Mouse (Mus musculus): ENCODE measurements around the gene Prr5l. TPM values are rescaled to one million over a fixed set of nuclear protein-coding genes. Genes with fewer than 3 reads are reported as not detected.

Prr5l gene
- polyA plus RNA-seq, 1 experiment from 2014 or later = 3.8 TPM

GRCm38 (mm10) chr2:101730972-101731371 is 151.9 kb downstream of the Prr5l start:
- H3K27me3 ChIP-seq = no peaks in the 10 kb centered on the region
- in situ Hi-C loops (cut with MboI; ENCODE audit: low pct_unique_long_range_greater_than_20kb) = no loop called here
- no peak for ATAC-seq
- no peak for TF ChIP-seq CTCF (IDR thresholded peaks at IDR 0.05)
- POLR2A ChIA-PET = no interaction called here
- DNase-seq (ENCODE audit: low read depth, low spot score) = no peak
- CTCF ChIA-PET = interaction anchor here (1.2 kb wide), 1 partner anchor 143 kb away, joined by 3 read pairs; no protein-coding TSS in a partner anchor

- no peak for ATAC-seq
- no peaks in the 10 kb centered on the region for H3K27me3 ChIP-seq
- TF ChIP-seq CTCF (IDR thresholded peaks at IDR 0.05) = no peak
- in situ Hi-C loops (cut with MboI; ENCODE audit: low pct_unique_long_range_greater_than_20kb) = no loop called here
- ChIA-PET CTCF (interaction anchor here (1.0 kb wide), 1 partner anchor 66 kb away, joined by 3 read pairs; no protein-coding TSS in a partner anchor), POLR2A (no interaction called here)
- DNase-seq (ENCODE audit: low read depth, low spot score) = no peak
Observed at GRCm38 (mm10) chr2:101729472-101729871, 153.4 kb downstream of the Prr5l start.

GRCm38 (mm10) chr2:101727787-101728186 is 155.0 kb downstream of the Prr5l start:
- no peaks in the 10 kb centered on the region for H3K27me3 ChIP-seq
- DNase-seq (ENCODE audit: low read depth, low spot score) = no peak
- ATAC-seq = no peak
- POLR2A ChIA-PET = no interaction called here
- in situ Hi-C loops (cut with MboI; ENCODE audit: low pct_unique_long_range_greater_than_20kb) = no loop called here
- no peak for TF ChIP-seq CTCF (IDR thresholded peaks at IDR 0.05)
- CTCF ChIA-PET = interaction anchor here (1.0 to 1.1 kb wide), 2 partner anchors 12 to 69 kb away, joined by 3 read pairs; no protein-coding TSS in a partner anchor

- POLR2A ChIA-PET = no interaction called here
- TF ChIP-seq CTCF (IDR thresholded peaks at IDR 0.05) = no peak
Observed at GRCm38 (mm10) chr2:101723333-101723881, 159.4 kb downstream of the Prr5l start.

GRCm38 (mm10) chr2:101722370-101723332 is 160.2 kb downstream of the Prr5l start:
- in situ Hi-C loops (cut with MboI; ENCODE audit: low pct_unique_long_range_greater_than_20kb) = loop anchor here (25.0 kb wide), 1 partner anchor 365 kb away; no protein-coding TSS in a partner anchor
- ATAC-seq (peak; percentile 84), DNase-seq (ENCODE audit: low read depth, low spot score) (no peak)
- no peak for TF ChIP-seq CTCF (IDR thresholded peaks at IDR 0.05)
- H3K27me3 ChIP-seq = no peaks in the 10 kb centered on the region
- POLR2A ChIA-PET = interaction anchor here (0.7 kb wide), 1 partner anchor 73 kb away, joined by 3 read pairs; no protein-coding TSS in a partner anchor
- CTCF ChIA-PET = interaction anchor here (0.8 to 4.0 kb wide), 4 partner anchors 15 to 163 kb away, joined by 3 to 19 read pairs (median 4); partner anchors contain the start of gene Commd9

More at GRCm38 (mm10) chr2:101723333-101723881, 159.4 kb downstream of the Prr5l start:
- ATAC-seq (no peak), DNase-seq (ENCODE audit: low read depth, low spot score) (no peak)
- in situ Hi-C loops (cut with MboI; ENCODE audit: low pct_unique_long_range_greater_than_20kb) = loop anchor here (25.0 kb wide), 1 partner anchor 364 kb away; no protein-coding TSS in a partner anchor
- no peaks in the 10 kb centered on the region for H3K27me3 ChIP-seq
- CTCF ChIA-PET = interaction anchor here (0.8 to 4.0 kb wide), 2 partner anchors 16 to 30 kb away, joined by 4 to 19 read pairs; no protein-coding TSS in a partner anchor

- CTCF ChIA-PET = interaction anchor here (0.8 to 4.0 kb wide), 3 partner anchors 14 to 164 kb away, joined by 3 to 19 read pairs (median 3); partner anchors contain the start of gene Commd9
- POLR2A ChIA-PET = interaction anchor here (0.7 kb wide), 1 partner anchor 74 kb away, joined by 3 read pairs; no protein-coding TSS in a partner anchor
- ATAC-seq (no peak), DNase-seq (ENCODE audit: low read depth, low spot score) (no peak)
- in situ Hi-C loops (cut with MboI; ENCODE audit: low pct_unique_long_range_greater_than_20kb) = loop anchor here (25.0 kb wide), 1 partner anchor 365 kb away; no protein-coding TSS in a partner anchor
- TF ChIP-seq CTCF (IDR thresholded peaks at IDR 0.05) = no peak
- no peaks in the 10 kb centered on the region for H3K27me3 ChIP-seq
Observed at GRCm38 (mm10) chr2:101721835-101722234, 161.0 kb downstream of the Prr5l start.

GRCm38 (mm10) chr2:101717162-101717561 is 165.7 kb downstream of the Prr5l start:
- ATAC-seq (no peak), DNase-seq (ENCODE audit: low read depth, low spot score) (no peak)
- ChIA-PET CTCF (interaction anchor here (0.6 to 0.8 kb wide), 2 partner anchors 23 to 134 kb away, joined by 3 read pairs; no protein-coding TSS in a partner anchor), POLR2A (no interaction called here)
- TF ChIP-seq CTCF (IDR thresholded peaks at IDR 0.05) = no peak
- no peaks in the 10 kb centered on the region for H3K27me3 ChIP-seq
- in situ Hi-C loops (cut with MboI; ENCODE audit: low pct_unique_long_range_greater_than_20kb) = loop anchor here (5.0 to 25.0 kb wide), 2 partner anchors 80 to 370 kb away; no protein-coding TSS in a partner anchor

- no peak for ATAC-seq
- in situ Hi-C loops (cut with MboI; ENCODE audit: low pct_unique_long_range_greater_than_20kb) = loop anchor here (5.0 to 25.0 kb wide), 2 partner anchors 82 to 372 kb away; no protein-coding TSS in a partner anchor
- ChIA-PET POLR2A (no interaction called here), CTCF (interaction anchor here (0.9 to 1.8 kb wide), 3 partner anchors 12 to 154 kb away, joined by 3 to 4 read pairs (median 3); no protein-coding TSS in a partner anchor)
- no peak for TF ChIP-seq CTCF (IDR thresholded peaks at IDR 0.05)
- DNase-seq (ENCODE audit: low read depth, low spot score) = no peak
- no peaks in the 10 kb centered on the region for H3K27me3 ChIP-seq
Observed at GRCm38 (mm10) chr2:101715650-101716323, 167.0 kb downstream of the Prr5l start.

- POLR2A ChIA-PET = interaction anchor here (0.6 kb wide), 1 partner anchor 983 kb away, joined by 5 read pairs; no protein-coding TSS in a partner anchor
- in situ Hi-C loops (cut with MboI; ENCODE audit: low pct_unique_long_range_greater_than_20kb) = loop anchor here (25.0 kb wide), 1 partner anchor 376 kb away; no protein-coding TSS in a partner anchor
- CTCF ChIA-PET = no interaction called here
- DNase-seq (ENCODE audit: low read depth, low spot score) = no peak
- no peaks in the 10 kb centered on the region for H3K27me3 ChIP-seq
- no peak for ATAC-seq
- TF ChIP-seq CTCF (IDR thresholded peaks at IDR 0.05) = no peak
Observed at GRCm38 (mm10) chr2:101711608-101712007, 171.2 kb downstream of the Prr5l start.
